Mouse (Mus musculus): Measurements from ENCODE around the gene Bax. TPM values are rescaled to one million over a fixed set of nuclear protein-coding genes. Genes with fewer than 3 reads are reported as not detected.

Bax gene
- total and polyA plus RNA-seq, 3 experiments = 195 to 273 (median 233) TPM

DNA sequence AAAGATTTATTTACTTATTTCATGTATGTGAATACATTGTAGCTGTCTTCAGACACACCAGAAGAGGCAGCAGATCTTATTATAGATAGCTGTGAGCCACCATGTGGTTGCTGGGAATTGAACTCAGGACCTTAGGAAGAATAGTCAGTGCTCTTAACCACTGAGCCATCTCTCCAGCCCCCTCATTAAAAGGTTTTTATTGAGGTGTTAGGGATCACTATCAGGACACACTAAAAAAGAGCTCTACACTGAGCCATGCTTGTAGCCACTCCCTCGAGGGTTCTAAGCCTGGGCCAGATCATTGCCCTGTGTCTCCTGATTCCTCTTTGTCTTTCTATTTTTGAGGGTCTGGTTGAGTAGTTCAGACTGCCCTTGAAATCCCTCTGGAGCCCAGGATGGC, 9.8 kb upstream of the Bax start:
- no peak overlapping the region for H3K4me2 ChIP-seq (ENCODE audit: insufficient read depth, low read depth, poor library complexity, severe bottlenecking)
- H3K9me3 ChIP-seq (replicated peaks; ENCODE audit: low read length) = no peaks in the 10 kb centered on the region
- H3K4me1 ChIP-seq (ENCODE audit: control insufficient read depth in 1 of 2, insufficient read depth in 2 of 2) = peaks cover 5 to 10% of the 10 kb centered on the region in 2 experiments; a peak in 2 of 4 replicates
- H3K4me3 ChIP-seq (replicated peaks in 1 of 3; ENCODE audit: low read depth in 2 of 3, low read length in 2 of 3, poor library complexity in 1 of 3) = no peak overlapping the region
- TF ChIP-seq ELF1 (IDR thresholded peaks at IDR 0.05; ENCODE audit: low read depth, low read length) = no peak
- TF ChIP-seq MXI1 (IDR thresholded peaks at IDR 0.05; ENCODE audit: low read depth, low read length) = no peak
- TF ChIP-seq SIN3A (IDR thresholded peaks at IDR 0.05; ENCODE audit: low read length) = no peak
- no peak for TF ChIP-seq BHLHE40 (IDR thresholded peaks at IDR 0.05; ENCODE audit: low read depth, low read length)
- H3K36me3 ChIP-seq (replicated peaks in 1 of 2; ENCODE audit: control insufficient read depth in 1 of 2, insufficient read depth in 1 of 2, low read length in 1 of 2) = peaks cover 24 to 72% of the 10 kb centered on the region in 2 experiments
- DNase-seq (ENCODE audit: extremely low read depth) = no peak
- in situ Hi-C loops (cut with MboI; ENCODE audit: low pct_ligation_motif_present, low pct_unique_long_range_greater_than_20kb, low sequenced_read_pairs) = no loop called here
- dilution Hi-C loops (cut with MboI; ENCODE audit: extremely low pct_ligation_motif_present, extremely low pct_unique_long_range_greater_than_20kb, low sequenced_read_pairs) = no loop called here
- no peak overlapping the region for H3K27ac ChIP-seq (ENCODE audit: insufficient read depth, low read depth)
- H3K79me2 ChIP-seq (replicated peaks; ENCODE audit: control insufficient read depth, extremely low read depth, insufficient read depth, poor library complexity, severe bottlenecking) = no peaks in the 10 kb centered on the region
- H3K9ac ChIP-seq (ENCODE audit: insufficient read depth, low read depth) = no peak overlapping the region
- no peaks in the 10 kb centered on the region for H3K27me3 ChIP-seq (replicated peaks)

DNA sequence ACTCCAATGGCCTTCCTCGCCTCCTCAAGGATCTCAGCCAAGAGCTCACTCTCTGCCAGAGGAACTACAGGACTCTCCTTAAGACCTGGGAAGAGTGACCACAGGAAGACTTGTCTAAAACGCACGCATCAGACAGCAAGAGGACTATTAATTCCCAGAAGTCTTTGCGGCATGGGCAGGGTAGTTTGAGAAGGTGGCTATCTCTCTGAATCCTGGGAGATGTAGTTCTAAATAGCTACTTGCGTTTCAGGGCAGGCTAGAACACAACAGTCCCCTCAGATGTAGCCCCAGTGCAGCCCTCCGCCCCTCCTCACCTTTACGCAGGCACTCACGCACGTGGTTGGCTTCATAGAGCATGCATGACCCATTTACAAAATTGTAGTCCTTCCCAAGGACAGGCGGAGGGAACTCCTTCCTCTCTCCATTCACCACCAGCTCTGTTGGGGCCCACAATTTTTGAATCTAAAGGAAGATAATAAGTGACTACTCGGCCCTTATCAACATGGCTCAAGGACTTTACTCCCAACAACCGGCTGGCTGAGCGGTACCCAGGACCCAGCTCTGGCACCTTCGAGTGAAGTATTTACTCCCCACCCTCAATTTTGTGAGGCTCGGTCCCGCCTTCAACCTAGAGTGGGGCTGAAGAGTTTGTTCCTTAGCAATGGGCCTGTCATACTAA, 8.7 kb upstream of the Bax start:
- no peak overlapping the region for H3K4me2 ChIP-seq (ENCODE audit: insufficient read depth, low read depth, poor library complexity, severe bottlenecking)
- H3K27me3 ChIP-seq (replicated peaks) = no peaks in the 10 kb centered on the region
- H3K4me1 ChIP-seq (ENCODE audit: control insufficient read depth in 1 of 2, insufficient read depth in 2 of 2) = peaks cover 5 to 19% of the 10 kb centered on the region in 2 experiments; a peak in 3 of 4 replicates
- no peaks in the 10 kb centered on the region for H3K9me3 ChIP-seq (replicated peaks; ENCODE audit: low read length)
- DNase-seq (ENCODE audit: extremely low read depth) = no peak
- in situ Hi-C loops (cut with MboI; ENCODE audit: low pct_ligation_motif_present, low pct_unique_long_range_greater_than_20kb, low sequenced_read_pairs) = no loop called here
- dilution Hi-C loops (cut with MboI; ENCODE audit: extremely low pct_ligation_motif_present, extremely low pct_unique_long_range_greater_than_20kb, low sequenced_read_pairs) = no loop called here
- no peak overlapping the region for H3K9ac ChIP-seq (ENCODE audit: insufficient read depth, low read depth)
- H3K79me2 ChIP-seq (replicated peaks; ENCODE audit: control insufficient read depth, extremely low read depth, insufficient read depth, poor library complexity, severe bottlenecking) = no peaks in the 10 kb centered on the region
- H3K36me3 ChIP-seq (replicated peaks in 1 of 2; ENCODE audit: control insufficient read depth in 1 of 2, insufficient read depth in 1 of 2, low read length in 1 of 2) = peaks cover 24 to 69% of the 10 kb centered on the region in 2 experiments
- TF ChIP-seq RCOR1 (conservative IDR thresholded peaks at IDR 0.05; ENCODE audit: low read depth, low read length) (no peak), IRF4 (IDR thresholded peaks at IDR 0.05; ENCODE audit: low read depth, low read length) (no peak), GABPA (IDR thresholded peaks at IDR 0.05; ENCODE audit: insufficient replicate concordance, low read depth, low read length) (no peak), BHLHE40 (IDR thresholded peaks at IDR 0.05; ENCODE audit: low read depth, low read length) (no peak), USF1 (IDR thresholded peaks at IDR 0.05; ENCODE audit: low read depth, low read length) (no peak), USF2 (conservative IDR thresholded peaks at IDR 0.05; ENCODE audit: low read depth, low read length) (no peak), UBTF (IDR thresholded peaks at IDR 0.05; ENCODE audit: low read depth, low read length) (no peak), ZC3H11A (IDR thresholded peaks at IDR 0.05; ENCODE audit: low read depth, low read length) (no peak), JUND (conservative IDR thresholded peaks at IDR 0.05; ENCODE audit: low read depth, low read length) (no peak), E2F4 (IDR thresholded peaks at IDR 0.05; ENCODE audit: insufficient replicate concordance, low read depth, low read length) (no peak), MEF2A (IDR thresholded peaks at IDR 0.05; ENCODE audit: borderline replicate concordance, low read depth, low read length) (no peak), ELF1 (IDR thresholded peaks at IDR 0.05; ENCODE audit: low read depth, low read length) (no peak), MAX (IDR thresholded peaks at IDR 0.05; ENCODE audit: low read length) (no peak), SIN3A (IDR thresholded peaks at IDR 0.05; ENCODE audit: low read length) (no peak), ETS1 (conservative IDR thresholded peaks at IDR 0.05; ENCODE audit: low read depth, low read length) (no peak), MXI1 (IDR thresholded peaks at IDR 0.05; ENCODE audit: low read depth, low read length) (no peak), HCFC1 (IDR thresholded peaks at IDR 0.05; ENCODE audit: low read depth, low read length) (no peak), MAFK (IDR thresholded peaks at IDR 0.05; ENCODE audit: insufficient replicate concordance, low read length) (no peak), TCF12 (IDR thresholded peaks at IDR 0.05; ENCODE audit: low read depth, low read length) (no peak), NRF1 (IDR thresholded peaks at IDR 0.05; ENCODE audit: low read depth, low read length) (no peak)
- no peak overlapping the region for H3K4me3 ChIP-seq (replicated peaks in 1 of 3; ENCODE audit: low read depth in 2 of 3, low read length in 2 of 3, poor library complexity in 1 of 3)
- H3K27ac ChIP-seq (ENCODE audit: insufficient read depth, low read depth) = no peak overlapping the region
